Mouse (Mus musculus) neural tube, embryonic 14.5 days (tissue): Measurements from ENCODE around the gene Twsg1. TPM values are rescaled to one million over a fixed set of nuclear protein-coding genes. Genes with fewer than 3 reads are reported as not detected.

ENCODE experiments used
- ATAC-seq: fragments of 200-750 bp; cut with Nextera tagmentation; 2 replicates; pipeline ENCODE4 v1.8.0; 2017; ENCODE audit warnings: low read depth, mild to moderate bottlenecking, moderate TSS enrichment, moderate library complexity
- H3K27ac ChIP-seq: fragments of 300-500 bp; sonication (generic); 2 replicates; pipeline ENCODE4 v1.5.1; 2014; ENCODE audit warnings: low read depth, mild to moderate bottlenecking, control low read depth, low read length, moderate library complexity, mixed read lengths
- H3K27me3 ChIP-seq: fragments of 300-500 bp; sonication (generic); 2 replicates; pipeline ENCODE4 v1.6.1; 2014; ENCODE audit warnings: low read length; ENCODE audit not compliant: control insufficient read depth, insufficient read depth
- H3K36me3 ChIP-seq: fragments of 300-500 bp; sonication (generic); 2 replicates; pipeline ENCODE4 v1.6.1; 2014; ENCODE audit warnings: low read length, mixed read lengths; ENCODE audit not compliant: control insufficient read depth, insufficient read depth
- H3K4me1 ChIP-seq: fragments of 300-500 bp; sonication (generic); 2 replicates; pipeline ENCODE4 v1.6.1; 2014; ENCODE audit warnings: low read length; ENCODE audit not compliant: control insufficient read depth, insufficient read depth
- H3K4me2 ChIP-seq: fragments of 300-500 bp; sonication (generic); 2 replicates; pipeline ENCODE4 v1.6.1; 2014; ENCODE audit warnings: mild to moderate bottlenecking, low read depth, low read length, control low read depth
- H3K4me3 ChIP-seq: fragments of 300-500 bp; sonication (generic); 2 replicates; pipeline ENCODE4 v1.5.1; 2014; ENCODE audit warnings: low read depth, low read length, control low read depth, mixed read lengths
- H3K9ac ChIP-seq: fragments of 300-500 bp; sonication (generic); replicated peaks from 2 replicates; pipeline ENCODE4 v1.6.1; 2014; ENCODE audit warnings: low read depth, mild to moderate bottlenecking, control low read depth, low read length, mixed read lengths
- H3K9me3 ChIP-seq: fragments of 300-500 bp; sonication (generic); 2 replicates; pipeline ENCODE4 v1.6.1; 2016; ENCODE audit warnings: low read length; ENCODE audit not compliant: control insufficient read depth
- WGBS: fragments of 180-500 bp; shearing (Covaris S2); extraction: QIAGEN DNeasy Blood & Tissue Kit; methylation state at CpG from one replicate; pipeline ENCODE4 v1.1.7; 2014; 5-methylcytosine and 5-hydroxymethylcytosine counted together
- polyA plus RNA-seq: library from polyadenylated mRNA; unstranded; fragments of >200 nt; fragmentation: Nextera tagmentation; extraction: Ambion mirVana; gene quantifications from 2 replicates; pipeline ENCODE4 v1.2.1, GENCODE M21; 2014

Twsg1 gene
- polyA plus RNA-seq, 1 experiment from 2014 or later: 47.8 TPM

- H3K4me1 ChIP-seq: no peaks in the 10 kb centered on the region
- no peaks in the 10 kb centered on the region for H3K9me3 ChIP-seq
- WGBS: 43% methylated on average over 11 of the region's 12 CpGs
- no peak overlapping the region for H3K4me3 ChIP-seq
- no peaks in the 10 kb centered on the region for H3K27me3 ChIP-seq
- H3K36me3 ChIP-seq: no peaks in the 10 kb centered on the region
- no peak for ATAC-seq
- H3K9ac ChIP-seq: no peak overlapping the region
- no peak overlapping the region for H3K27ac ChIP-seq
- no peak overlapping the region for H3K4me2 ChIP-seq
Measured at GRCm38 (mm10) chr17:65906313-65906894, 44.6 kb downstream of the Twsg1 start.

- Histone ChIP-seq H3K4me3 (no peak overlapping the region), H3K9ac (no peak overlapping the region), H3K9me3 (no peaks in the 10 kb centered on the region), H3K27ac (no peak overlapping the region), H3K27me3 (no peaks in the 10 kb centered on the region), H3K4me1 (no peaks in the 10 kb centered on the region), H3K36me3 (no peaks in the 10 kb centered on the region), H3K4me2 (no peak overlapping the region)
- 88% methylated on average over 14 of the region's 14 CpGs for WGBS
- ATAC-seq: no peak
Measured at GRCm38 (mm10) chr17:65905241-65905640, 45.8 kb downstream of the Twsg1 start.

DNA sequence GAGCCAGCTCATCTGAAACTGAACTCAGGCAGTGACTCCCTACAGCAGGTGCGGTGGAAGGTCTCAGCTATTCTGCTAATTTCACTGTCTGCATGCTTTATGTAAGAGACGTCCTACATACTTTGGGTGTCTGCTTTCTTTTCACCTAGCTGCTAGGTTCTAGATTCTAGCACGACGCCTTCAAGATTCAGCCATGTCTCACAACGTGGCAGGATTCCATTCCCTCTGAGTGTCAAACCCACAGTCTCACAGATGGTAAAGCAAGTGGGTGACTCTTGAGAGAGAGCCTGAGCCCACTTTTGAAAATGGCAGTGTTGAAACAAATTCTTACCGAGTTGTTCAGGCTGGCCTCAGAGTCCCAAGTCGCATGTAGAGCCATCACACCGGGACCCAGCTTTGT is 47.2 kb downstream of the Twsg1 start:
- no peaks in the 10 kb centered on the region for H3K4me1 ChIP-seq
- H3K27me3 ChIP-seq: no peaks in the 10 kb centered on the region
- no peak overlapping the region for H3K27ac ChIP-seq
- no peak overlapping the region for H3K4me2 ChIP-seq
- WGBS: 96% methylated on average over 8 of the region's 8 CpGs
- H3K4me3 ChIP-seq: no peak overlapping the region
- ATAC-seq: no peak
- H3K9me3 ChIP-seq: no peaks in the 10 kb centered on the region
- H3K9ac ChIP-seq: no peak overlapping the region
- no peaks in the 10 kb centered on the region for H3K36me3 ChIP-seq

DNA sequence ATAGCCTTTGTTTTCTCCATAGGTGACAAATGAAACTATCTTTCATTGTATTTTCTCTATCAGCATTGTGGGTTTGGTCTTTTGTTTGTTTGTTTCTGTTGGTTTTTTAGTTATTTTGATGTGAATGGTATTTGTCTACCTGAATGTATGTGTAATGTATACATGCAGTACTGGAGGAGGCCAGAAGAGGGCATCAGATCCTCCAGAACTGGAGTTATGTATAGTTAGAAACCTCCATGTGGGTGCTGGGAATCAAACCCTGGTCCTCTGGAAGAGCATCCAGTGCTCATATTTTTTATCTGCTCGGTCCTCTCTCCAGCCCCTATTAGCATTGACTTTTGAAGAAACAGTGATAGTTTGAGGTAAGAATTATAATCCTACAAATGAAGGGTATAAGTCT is 48.0 kb downstream of the Twsg1 start:
- no peak overlapping the region for H3K4me3 ChIP-seq
- H3K36me3 ChIP-seq: no peaks in the 10 kb centered on the region
- H3K9ac ChIP-seq: no peak overlapping the region
- ATAC-seq: no peak
- H3K4me1 ChIP-seq: no peaks in the 10 kb centered on the region
- H3K9me3 ChIP-seq: no peaks in the 10 kb centered on the region
- H3K27ac ChIP-seq: no peak overlapping the region
- no peak overlapping the region for H3K4me2 ChIP-seq
- H3K27me3 ChIP-seq: no peaks in the 10 kb centered on the region
- 91% methylated on average over 1 of the region's 1 CpGs for WGBS

- 93% methylated on average over 6 of the region's 6 CpGs for WGBS
- H3K9ac ChIP-seq: no peak overlapping the region
- no peaks in the 10 kb centered on the region for H3K27me3 ChIP-seq
- no peak for ATAC-seq
- H3K27ac ChIP-seq: no peak overlapping the region
- no peak overlapping the region for H3K4me2 ChIP-seq
- H3K9me3 ChIP-seq: no peaks in the 10 kb centered on the region
- no peak overlapping the region for H3K4me3 ChIP-seq
- no peaks in the 10 kb centered on the region for H3K4me1 ChIP-seq
- H3K36me3 ChIP-seq: no peaks in the 10 kb centered on the region
Measured at GRCm38 (mm10) chr17:65902281-65902680, 48.7 kb downstream of the Twsg1 start.

- Histone ChIP-seq H3K9me3 (no peaks in the 10 kb centered on the region), H3K9ac (no peak overlapping the region), H3K36me3 (no peaks in the 10 kb centered on the region), H3K4me2 (no peak overlapping the region), H3K27ac (no peak overlapping the region), H3K4me1 (no peaks in the 10 kb centered on the region), H3K27me3 (no peaks in the 10 kb centered on the region), H3K4me3 (no peak overlapping the region)
- WGBS: 61% methylated on average over 3 of the region's 3 CpGs
- no peak for ATAC-seq
Measured at GRCm38 (mm10) chr17:65896016-65896415, 55.0 kb downstream of the Twsg1 start.

DNA sequence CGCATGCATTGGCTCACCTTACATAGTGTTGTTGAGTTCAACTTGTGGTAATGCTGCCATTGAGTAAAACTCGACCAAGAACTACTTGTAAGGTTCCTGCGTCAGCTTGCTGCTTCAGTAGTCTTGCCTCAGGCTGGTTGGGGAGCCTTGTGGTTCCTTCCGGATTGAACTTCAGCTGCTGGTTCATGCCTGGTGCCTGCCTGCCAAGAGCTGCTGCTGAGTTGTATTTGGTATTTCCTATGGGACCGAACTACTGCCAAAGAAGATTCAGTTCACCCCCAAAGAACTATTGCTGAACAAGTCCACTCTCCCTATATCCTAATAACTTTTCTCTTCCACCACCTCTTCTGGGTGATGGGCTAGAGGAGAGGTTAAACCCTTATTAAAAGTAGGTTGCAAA is 61.5 kb downstream of the Twsg1 start:
- Histone ChIP-seq H3K27ac (no peak overlapping the region), H3K27me3 (no peaks in the 10 kb centered on the region), H3K4me2 (no peak overlapping the region), H3K4me1 (peaks cover 6% of the 10 kb centered on the region; the same call in 1 of the 2 replicates), H3K4me3 (no peak overlapping the region), H3K9ac (no peak overlapping the region), H3K9me3 (no peaks in the 10 kb centered on the region), H3K36me3 (no peaks in the 10 kb centered on the region)
- ATAC-seq: no peak
- WGBS: 89% methylated on average over 5 of the region's 5 CpGs

GRCm38 (mm10) chr17:65886571-65886970 is 64.5 kb downstream of the Twsg1 start:
- Histone ChIP-seq H3K4me3 (peak overlapping the region; percentile 91; the same call in 1 of the 2 replicates), H3K36me3 (no peaks in the 10 kb centered on the region), H3K27me3 (no peaks in the 10 kb centered on the region), H3K9me3 (no peaks in the 10 kb centered on the region), H3K4me1 (peaks cover 15% of the 10 kb centered on the region), H3K9ac (no peak overlapping the region; the same call in 1 of the 2 replicates), H3K27ac (peak overlapping the region; percentile 95; the same call in 1 of the 2 replicates), H3K4me2 (peak overlapping the region; percentile 90)
- no peak for ATAC-seq
- WGBS: 75% methylated on average over 9 of the region's 9 CpGs

DNA sequence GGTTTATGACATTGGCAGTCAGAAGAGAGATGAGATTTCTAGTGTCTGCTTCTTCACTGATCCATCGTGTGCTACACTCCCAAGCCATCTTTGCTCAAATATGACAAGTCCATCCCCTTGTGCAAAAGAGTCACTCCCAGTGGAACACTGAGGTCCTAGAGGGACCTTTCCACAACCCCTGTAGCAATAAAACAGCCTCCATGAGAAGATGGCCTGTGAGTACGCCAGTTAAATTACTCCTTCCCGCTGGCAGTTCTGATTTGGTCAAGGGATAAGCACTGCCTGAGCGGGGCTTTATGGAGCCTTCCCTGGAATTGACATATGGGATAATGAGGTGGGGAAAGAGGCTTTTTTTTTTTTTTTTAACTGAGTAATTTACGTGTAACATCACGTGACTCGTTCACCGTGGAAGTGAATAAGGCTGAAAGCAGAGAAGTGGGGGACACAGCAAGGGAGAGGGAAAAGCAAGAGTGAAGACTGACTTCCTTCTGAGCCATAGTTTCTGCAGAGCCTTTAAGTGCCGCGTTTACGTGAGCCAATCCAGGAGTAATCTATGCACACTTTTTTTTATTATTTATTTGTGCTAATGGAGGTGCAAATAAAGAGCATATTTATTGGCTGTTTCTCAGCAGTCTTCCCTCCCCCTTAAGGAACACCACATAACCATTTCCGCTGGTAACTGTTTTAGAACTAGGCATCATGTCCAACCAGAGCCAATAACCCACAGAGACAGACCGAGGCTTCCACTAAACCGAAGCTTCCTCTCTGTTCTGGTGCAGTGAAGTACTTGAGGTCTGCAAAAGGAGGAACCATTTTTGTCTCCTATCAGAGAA is 65.1 kb downstream of the Twsg1 start, which contains the start of gene Ralbp1:
Gene Ralbp1 (minus strand): TSS at position 102 of the 833 bp plus-strand sequence.
- H3K27ac ChIP-seq: peak within 1 kb of the TSS; percentile 95
- ATAC-seq: no peak
- H3K4me3 ChIP-seq: peak within 1 kb of the TSS; percentile 91
- no peaks in the 10 kb centered on the region for H3K36me3 ChIP-seq
- peak within 1 kb of the TSS; percentile 90 for H3K4me2 ChIP-seq
- no peaks in the 10 kb centered on the region for H3K27me3 ChIP-seq
- H3K9me3 ChIP-seq: no peaks in the 10 kb centered on the region
- peaks cover 15% of the 10 kb centered on the region for H3K4me1 ChIP-seq
- peak within 1 kb of the TSS; percentile 87 for H3K9ac ChIP-seq
- WGBS: 4% methylated on average over 14 of the region's 14 CpGs
